Mouse (Mus musculus) spleen, embryonic (tissue): ENCODE data around the gene Gng3.

Experiments
- CTCF ChIA-PET: fragments of 350-600 bp; sonication (Branson Sonifier 250); formaldehyde crosslinking; loops from one replicate; lab custom pipeline; 2022; lab: Charles Lee

Gene Gng3

GRCm38 (mm10) chr19:8818801-8819595 is 20.0 kb downstream of the Gng3 start, which contains the start of gene Ttc9c:
Ttc9c (minus strand) TSS chr19:8819333.
- CTCF ChIA-PET = interaction anchor here (1.3 to 2.1 kb wide), 2 partner anchors 12 to 20 kb away, joined by 3 to 11 read pairs; partner anchors contain the start of gene Polr2g

GRCm38 (mm10) chr19:8818301-8818798 is 20.6 kb downstream of the Gng3 start:
- CTCF ChIA-PET = interaction anchor here (1.3 kb wide), 1 partner anchor 20 kb away, joined by 3 read pairs; the partner anchor contains the start of gene Polr2g

- CTCF ChIA-PET = no interaction called here
Observed at GRCm38 (mm10) chr19:8817001-8817400, 22.0 kb downstream of the Gng3 start.

DNA sequence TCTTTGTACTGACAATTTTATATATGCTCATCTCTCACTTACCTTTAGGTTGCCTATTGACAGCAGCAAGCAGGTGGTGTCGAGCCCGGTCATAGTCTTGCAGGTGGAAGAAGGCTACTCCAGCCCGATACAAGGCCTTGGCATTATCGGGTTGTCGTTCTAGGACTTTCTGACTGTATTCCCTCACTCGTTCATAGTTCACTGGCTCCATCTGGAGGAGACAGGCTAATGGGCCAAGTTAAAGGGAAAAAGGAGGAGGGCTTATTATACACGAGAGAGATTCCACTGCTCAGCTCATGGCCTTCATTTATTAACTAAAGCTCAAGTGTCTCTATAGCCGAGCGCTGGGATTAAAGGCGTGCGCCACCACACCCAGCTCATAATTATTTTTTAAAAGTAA is 23.2 kb downstream of the Gng3 start:
- CTCF ChIA-PET = no interaction called here

DNA sequence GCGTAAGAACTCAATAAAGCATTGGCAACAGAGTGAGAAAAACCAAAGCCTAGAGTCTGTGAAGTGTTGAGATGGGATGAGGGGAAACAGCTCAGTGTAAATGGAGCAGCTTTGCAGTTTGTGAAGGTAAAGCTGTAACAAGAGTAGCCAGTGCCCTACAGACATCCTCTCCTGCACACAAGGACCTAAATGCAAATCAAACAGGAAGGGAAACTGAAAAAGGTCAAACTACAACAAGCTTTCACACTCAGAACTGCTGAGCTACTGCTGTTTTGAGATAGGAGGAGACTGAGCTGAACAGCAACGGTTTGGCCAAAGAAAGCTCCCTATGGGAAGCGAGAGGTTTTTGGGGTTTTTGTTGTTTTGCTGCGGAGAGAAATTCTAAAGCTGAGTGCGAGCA is 32.2 kb downstream of the Gng3 start:
- CTCF ChIA-PET = interaction anchor here (0.6 to 1.5 kb wide), 2 partner anchors 8 to 13 kb away, joined by 3 to 11 read pairs; partner anchors contain the start of genes Hnrnpul2, Polr2g and Ttc9c

- CTCF ChIA-PET = interaction anchor here (1.3 kb wide), 1 partner anchor 26 kb away, joined by 3 read pairs; no protein-coding TSS in a partner anchor
Observed at GRCm38 (mm10) chr19:8803879-8804660, 34.9 kb downstream of the Gng3 start.

- CTCF ChIA-PET = interaction anchor here (1.3 kb wide), 1 partner anchor 27 kb away, joined by 3 read pairs; no protein-coding TSS in a partner anchor
Observed at GRCm38 (mm10) chr19:8803204-8803780, 35.7 kb downstream of the Gng3 start.

GRCm38 (mm10) chr19:8802130-8802821 is 36.7 kb downstream of the Gng3 start, which contains the start of gene Zbtb3:
Zbtb3 (plus strand) TSS chr19:8802555.
- CTCF ChIA-PET = interaction anchor here (0.5 to 1.3 kb wide), 4 partner anchors 14 to 119 kb away, joined by 3 to 5 read pairs (median 4); no protein-coding TSS in a partner anchor

GRCm38 (mm10) chr19:8798947-8799315 is 40.1 kb downstream of the Gng3 start:
- CTCF ChIA-PET = interaction anchor here (0.6 to 0.8 kb wide), 2 partner anchors 8 to 20 kb away, joined by 3 read pairs; partner anchors contain the start of gene Ttc9c

DNA sequence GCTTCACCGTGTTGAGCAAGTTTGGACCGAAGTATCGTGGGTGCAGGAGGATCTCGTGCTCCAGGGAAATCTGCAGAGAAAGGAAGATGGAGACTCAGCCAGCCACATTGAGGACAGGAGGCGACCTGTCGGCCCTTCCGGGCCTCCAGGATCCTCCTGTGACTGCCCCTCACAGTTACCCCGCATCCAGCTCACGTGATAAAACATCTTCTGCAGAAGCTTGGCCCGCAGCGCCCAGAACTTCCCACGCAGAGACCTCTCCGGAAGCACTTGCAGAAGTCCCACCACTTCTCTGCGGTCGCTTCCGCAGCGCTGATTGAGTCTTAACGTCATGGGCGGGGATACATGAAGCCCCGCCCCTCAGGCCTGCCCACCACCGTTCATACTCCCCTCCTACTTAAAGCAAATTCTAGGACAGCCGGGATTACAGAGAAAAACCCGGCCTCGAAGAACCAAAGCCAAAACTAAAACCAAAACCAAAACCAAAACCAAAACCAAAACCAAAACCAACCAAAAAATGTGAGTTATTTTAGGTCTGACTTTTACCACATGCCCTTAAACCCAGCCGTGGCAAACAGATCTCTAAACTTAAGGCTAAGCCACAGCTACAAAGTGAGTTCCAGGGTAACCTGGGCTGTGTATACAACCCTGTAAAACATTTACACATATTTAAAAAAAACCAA is 40.6 kb downstream of the Gng3 start, which contains the start of gene Polr2g:
Polr2g (minus strand) TSS at position 314 of the 683 bp plus-strand sequence.
- CTCF ChIA-PET = interaction anchor here (0.6 to 1.3 kb wide), 4 partner anchors 9 to 22 kb away, joined by 3 to 4 read pairs (median 3); partner anchors contain the start of gene Ttc9c

GRCm38 (mm10) chr19:8790171-8790570 is 48.8 kb downstream of the Gng3 start:
- CTCF ChIA-PET = interaction anchor here (0.6 kb wide), 2 partner anchors 43 to 59 kb away, joined by 3 read pairs; no protein-coding TSS in a partner anchor

DNA sequence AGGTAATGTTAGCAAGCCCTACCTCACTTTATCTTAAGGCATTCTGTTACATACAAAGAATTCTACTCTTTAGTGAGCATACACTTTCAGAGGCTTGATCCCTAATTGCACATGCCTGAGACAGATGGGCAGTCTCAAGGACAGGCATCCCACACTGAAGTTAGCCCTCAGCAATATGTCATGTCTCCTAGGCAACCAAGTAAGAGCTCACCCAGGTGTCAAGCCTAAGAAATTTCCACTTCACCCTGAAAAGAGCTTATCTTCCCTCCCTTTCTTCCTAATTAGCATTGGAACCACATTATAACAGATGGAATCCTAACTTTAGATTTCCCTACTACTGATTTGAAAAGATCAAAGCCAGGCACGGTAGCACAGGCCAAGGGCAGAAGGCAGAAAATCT is 49.8 kb downstream of the Gng3 start:
- CTCF ChIA-PET = interaction anchor here (0.6 kb wide), 1 partner anchor 21 kb away, joined by 16 read pairs; no protein-coding TSS in a partner anchor

DNA sequence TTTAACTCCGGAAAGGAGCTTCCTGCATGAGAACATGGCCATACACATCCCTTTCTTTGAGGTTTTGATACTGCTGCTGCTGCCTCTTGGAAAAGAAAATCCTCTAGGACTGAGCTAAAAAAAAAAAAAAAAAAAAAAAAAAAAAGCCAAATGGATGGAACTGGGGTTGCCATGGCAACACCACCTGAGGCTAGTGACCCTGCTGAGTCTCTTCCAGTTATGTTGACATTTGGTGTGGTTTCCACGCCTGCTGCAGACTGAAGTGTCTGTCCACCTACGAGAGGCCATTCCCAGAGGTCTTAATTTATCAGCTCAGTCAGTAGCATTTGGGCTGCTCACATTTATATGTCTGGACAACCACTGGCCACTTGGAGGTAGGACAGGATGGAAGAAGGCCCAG is 50.5 kb downstream of the Gng3 start:
- CTCF ChIA-PET = interaction anchor here (0.6 to 1.1 kb wide), 3 partner anchors 13 to 275 kb away, joined by 3 to 16 read pairs (median 4); partner anchors contain the start of gene Zbtb3
